Mouse (Mus musculus) neural tube, embryonic 11.5 days (tissue): Measurements from ENCODE around the gene Alox5ap. TPM values are rescaled to one million over a fixed set of nuclear protein-coding genes. Genes with fewer than 3 reads are reported as not detected.

Experiments used
- ATAC-seq: fragments of 200-750 bp; cut with Nextera tagmentation; 2 replicates; pipeline ENCODE4 v1.8.0; 2017; ENCODE audit warnings: moderate number of reproducible peaks, mild to moderate bottlenecking, moderate TSS enrichment, moderate library complexity; ENCODE audit not compliant: insufficient read depth, low FRiP score, low TSS enrichment
- DNase-seq: peaks from one replicate; pipeline ENCODE4 v3.0.0-alpha.2; 2015; ENCODE audit warnings: low spot score
- H3K27ac ChIP-seq: fragments of 300-500 bp; sonication (generic); 2 replicates; pipeline ENCODE4 v1.5.1; 2014; ENCODE audit warnings: low read depth, mild to moderate bottlenecking, low read length
- H3K27me3 ChIP-seq: fragments of 300-500 bp; sonication (generic); 2 replicates; pipeline ENCODE4 v1.6.1; 2014; ENCODE audit warnings: mild to moderate bottlenecking, low read length, mixed read lengths; ENCODE audit not compliant: control insufficient read depth, insufficient read depth
- H3K36me3 ChIP-seq: fragments of 300-500 bp; sonication (generic); 2 replicates; pipeline ENCODE4 v1.6.1; 2014; ENCODE audit warnings: mild to moderate bottlenecking, low read length, moderate library complexity, mixed read lengths; ENCODE audit not compliant: control insufficient read depth, insufficient read depth
- H3K4me1 ChIP-seq: fragments of 300-500 bp; sonication (generic); 2 replicates; pipeline ENCODE4 v1.6.1; 2014; ENCODE audit warnings: low read length, mixed read lengths; ENCODE audit not compliant: control insufficient read depth, insufficient read depth
- H3K4me2 ChIP-seq: fragments of 300-500 bp; sonication (generic); 2 replicates; pipeline ENCODE4 v1.6.1; 2014; ENCODE audit warnings: low read depth, mild to moderate bottlenecking, moderate library complexity
- H3K4me3 ChIP-seq: fragments of 300-500 bp; sonication (generic); 2 replicates; pipeline ENCODE4 v1.5.1; 2014; ENCODE audit warnings: low read depth, low read length
- H3K9ac ChIP-seq: fragments of 300-500 bp; sonication (generic); 2 replicates; pipeline ENCODE4 v1.6.1; 2014; ENCODE audit warnings: mild to moderate bottlenecking, low read length
- H3K9me3 ChIP-seq: fragments of 300-500 bp; sonication (generic); 2 replicates; pipeline ENCODE4 v1.6.1; 2016; ENCODE audit warnings: low read length; ENCODE audit not compliant: control insufficient read depth
- WGBS: fragments of 180-500 bp; shearing (Covaris S2); extraction: QIAGEN DNeasy Blood & Tissue Kit; methylation state at CpG from one replicate; pipeline ENCODE4 v1.1.7; 2014; 5-methylcytosine and 5-hydroxymethylcytosine counted together
- polyA plus RNA-seq: library from polyadenylated mRNA; unstranded; fragments of >200 nt; fragmentation: Nextera tagmentation; extraction: Ambion mirVana; gene quantifications from 2 replicates; pipeline ENCODE4 v1.2.1, GENCODE M21; 2014

The Alox5ap gene
- polyA plus RNA-seq, 1 experiment from 2014 or later = 6.0 TPM

DNA sequence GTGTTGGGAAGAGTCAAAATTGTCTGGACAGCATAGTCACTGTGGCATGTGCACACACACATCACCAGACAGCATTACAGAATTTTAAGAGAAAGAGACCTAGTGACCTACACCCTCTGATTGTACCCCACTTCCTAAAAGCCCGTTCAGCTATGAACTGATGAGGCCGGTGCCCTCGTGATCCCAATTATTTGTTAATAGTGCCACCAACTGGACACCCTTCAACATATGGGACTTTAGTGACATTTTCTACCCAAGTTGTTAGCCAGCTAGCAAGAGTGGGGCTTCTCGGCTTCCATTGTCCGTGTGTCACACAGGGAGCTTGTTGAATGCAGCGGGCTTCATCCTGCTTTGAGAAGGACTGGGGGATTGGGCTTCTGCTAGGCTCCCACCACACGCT lies 21.5 kb downstream of the Alox5ap start:
- H3K9me3 ChIP-seq = no peaks in the 10 kb centered on the region
- WGBS = 62% methylated on average over 7 of the region's 7 CpGs
- no peak for ATAC-seq

DNA sequence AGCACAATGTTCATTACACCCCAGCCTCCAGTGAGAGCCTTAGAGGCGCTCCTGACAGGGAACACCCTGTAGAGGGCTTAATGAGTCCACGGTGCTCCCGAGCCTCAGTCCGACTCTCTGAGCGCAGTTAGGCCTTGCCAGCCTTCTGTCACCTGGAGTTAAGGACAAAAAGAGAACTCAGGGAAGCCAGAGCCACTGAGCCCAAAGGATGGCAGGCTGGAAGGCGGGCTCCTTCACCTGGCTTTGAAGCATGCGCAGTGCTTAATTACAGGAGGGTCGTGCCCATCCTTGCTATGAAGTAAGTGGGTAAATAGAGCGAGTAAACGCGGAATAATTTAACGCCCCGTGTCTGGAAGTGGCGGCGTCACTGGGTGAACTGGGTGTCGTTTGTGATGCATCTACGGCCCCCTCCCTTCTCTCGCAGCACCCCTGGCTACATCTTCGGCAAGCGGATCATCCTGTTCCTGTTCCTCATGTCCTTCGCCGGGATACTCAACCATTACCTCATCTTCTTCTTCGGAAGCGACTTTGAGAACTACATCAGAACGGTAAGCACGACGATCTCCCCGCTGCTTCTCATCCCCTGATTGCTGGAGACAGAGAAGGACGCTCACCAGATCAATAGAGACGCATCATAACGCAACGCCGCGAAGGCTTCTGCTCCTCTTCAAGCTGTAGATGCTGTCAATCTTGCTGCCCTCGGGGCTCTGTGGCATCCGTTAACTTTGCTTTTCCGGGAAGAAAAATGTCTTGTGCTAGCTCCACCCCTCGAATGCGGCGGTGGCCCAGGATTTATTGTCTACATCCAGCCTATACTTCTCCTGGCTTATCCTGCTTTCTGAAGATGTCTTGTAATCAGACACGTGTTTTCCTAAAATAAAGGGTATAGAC lies 22.8 kb downstream of the Alox5ap start:
- DNase-seq (peak; percentile 28), ATAC-seq (no peak)

More for the DNA sequence above, 21.5 kb downstream of the Alox5ap start:
- no peak overlapping the region for H3K9ac ChIP-seq
- DNase-seq = no peak
- no peaks in the 10 kb centered on the region for H3K36me3 ChIP-seq
- no peak overlapping the region for H3K4me3 ChIP-seq
- no peak overlapping the region for H3K4me2 ChIP-seq
- no peaks in the 10 kb centered on the region for H3K4me1 ChIP-seq
- H3K27ac ChIP-seq = no peak overlapping the region
- no peaks in the 10 kb centered on the region for H3K27me3 ChIP-seq

DNA sequence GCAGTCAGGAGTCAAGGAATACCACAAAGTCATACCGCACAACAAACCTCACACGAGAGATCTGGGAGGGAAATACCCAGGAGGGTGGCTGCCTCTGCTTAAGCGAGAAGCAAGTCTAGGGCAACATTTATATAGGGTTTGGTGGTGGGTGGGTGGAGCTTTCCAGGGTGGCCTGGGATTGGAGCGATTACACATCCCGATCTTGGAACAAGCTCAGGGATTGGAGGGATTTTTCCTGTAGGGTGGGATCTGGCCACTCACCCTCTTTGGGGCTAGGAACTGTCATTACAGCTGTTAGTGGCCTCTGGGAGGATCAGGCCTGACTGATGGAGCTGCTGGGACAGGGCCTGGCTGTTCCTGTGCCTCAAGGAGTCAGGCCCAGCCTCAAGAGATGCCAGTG lies 26.7 kb downstream of the Alox5ap start:
- Histone ChIP-seq H3K4me3 (no peak overlapping the region), H3K36me3 (no peaks in the 10 kb centered on the region), H3K4me1 (no peaks in the 10 kb centered on the region), H3K27me3 (no peaks in the 10 kb centered on the region), H3K9ac (no peak overlapping the region), H3K9me3 (no peaks in the 10 kb centered on the region), H3K4me2 (no peak overlapping the region), H3K27ac (no peak overlapping the region)
- no peak for ATAC-seq
- no peak for DNase-seq
- WGBS = 83% methylated on average over 5 of the region's 5 CpGs

More for the DNA sequence above, 22.8 kb downstream of the Alox5ap start:
- Histone ChIP-seq H3K9me3 (no peaks in the 10 kb centered on the region), H3K9ac (peak overlapping the region; percentile 47), H3K4me3 (peak overlapping the region; percentile 25), H3K27ac (no peak overlapping the region), H3K36me3 (no peaks in the 10 kb centered on the region), H3K27me3 (no peaks in the 10 kb centered on the region), H3K4me1 (no peaks in the 10 kb centered on the region), H3K4me2 (peak overlapping the region; percentile 53)
- WGBS = 27% methylated on average over 41 of the region's 41 CpGs

DNA sequence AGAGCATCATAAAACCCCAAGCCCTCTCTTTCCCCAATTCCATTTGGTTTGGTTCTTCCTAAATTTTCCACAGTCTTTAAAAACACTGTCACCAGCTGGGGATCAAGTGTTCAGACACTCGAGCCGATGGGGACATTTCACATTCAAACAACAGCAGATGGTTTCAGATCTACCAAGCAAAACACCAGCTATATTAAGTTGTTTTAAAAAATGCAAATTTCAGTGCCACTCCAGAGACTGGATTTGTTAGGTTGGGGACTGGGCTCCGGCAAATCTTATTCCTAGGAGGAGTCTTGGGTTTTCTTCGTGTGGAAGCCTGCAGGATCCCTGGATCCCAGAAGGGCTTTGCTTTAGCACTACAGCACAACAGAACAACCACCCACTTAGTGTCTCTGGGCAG lies 28.5 kb downstream of the Alox5ap start:
- no peaks in the 10 kb centered on the region for H3K36me3 ChIP-seq
- no peak overlapping the region for H3K4me2 ChIP-seq
- no peak for DNase-seq
- no peaks in the 10 kb centered on the region for H3K27me3 ChIP-seq
- no peaks in the 10 kb centered on the region for H3K4me1 ChIP-seq
- H3K9ac ChIP-seq = no peak overlapping the region
- ATAC-seq = no peak
- no peak overlapping the region for H3K27ac ChIP-seq
- H3K9me3 ChIP-seq = no peaks in the 10 kb centered on the region
- no peak overlapping the region for H3K4me3 ChIP-seq
- 85% methylated on average over 4 of the region's 4 CpGs for WGBS

DNA sequence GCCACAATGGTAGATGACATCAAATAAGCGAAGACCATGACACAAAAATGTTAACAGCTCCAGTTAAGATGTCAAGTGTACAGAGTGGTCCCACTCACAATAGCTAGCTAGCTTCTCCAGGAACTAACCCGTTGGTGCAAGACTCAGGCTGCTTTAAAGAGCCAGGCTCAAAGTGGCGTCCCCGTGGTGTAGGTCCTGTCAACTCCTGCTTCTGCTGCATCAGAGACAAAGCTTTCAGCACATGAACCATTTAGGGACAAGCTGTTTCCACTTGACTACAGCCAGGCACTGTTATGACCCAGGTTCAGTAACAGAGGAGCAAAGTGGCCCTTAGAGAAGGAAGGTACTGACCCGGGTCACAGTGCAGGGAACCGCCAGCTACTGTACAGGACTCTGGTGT lies 32.2 kb downstream of the Alox5ap start:
- Histone ChIP-seq H3K4me3 (no peak overlapping the region), H3K9ac (no peak overlapping the region)

DNA sequence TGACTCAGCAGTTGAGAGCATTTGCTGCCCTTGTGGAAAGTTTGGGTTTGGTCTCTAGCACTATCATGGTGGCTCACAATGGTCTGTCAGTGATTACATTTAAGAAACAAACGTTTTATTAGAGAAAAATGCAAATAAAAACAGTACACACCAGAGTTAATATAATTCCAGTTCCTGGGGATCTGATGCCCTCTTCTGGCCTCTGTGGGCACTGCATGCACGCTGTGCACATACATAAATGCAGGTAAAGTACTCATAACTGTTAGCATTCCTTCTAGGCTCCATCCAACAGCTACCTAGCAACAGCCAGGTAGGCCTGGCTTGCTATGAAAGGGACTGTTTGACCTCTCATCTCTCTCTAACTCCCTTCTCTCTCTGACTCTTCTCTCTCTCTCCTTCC lies 32.9 kb downstream of the Alox5ap start:
- Histone ChIP-seq H3K4me1 (no peaks in the 10 kb centered on the region), H3K36me3 (no peaks in the 10 kb centered on the region), H3K9ac (no peak overlapping the region), H3K9me3 (no peaks in the 10 kb centered on the region), H3K27me3 (no peaks in the 10 kb centered on the region), H3K4me3 (no peak overlapping the region), H3K4me2 (no peak overlapping the region), H3K27ac (no peak overlapping the region)
- WGBS = 58% methylated on average over 2 of the region's 2 CpGs
- DNase-seq (no peak), ATAC-seq (no peak)

More for the DNA sequence above, 32.2 kb downstream of the Alox5ap start:
- no peak overlapping the region for H3K27ac ChIP-seq
- WGBS = 92% methylated on average over 6 of the region's 6 CpGs
- no peak for DNase-seq
- no peak overlapping the region for H3K4me2 ChIP-seq
- H3K9me3 ChIP-seq = no peaks in the 10 kb centered on the region
- H3K27me3 ChIP-seq = no peaks in the 10 kb centered on the region
- no peaks in the 10 kb centered on the region for H3K36me3 ChIP-seq
- no peaks in the 10 kb centered on the region for H3K4me1 ChIP-seq
- ATAC-seq = no peak

DNA sequence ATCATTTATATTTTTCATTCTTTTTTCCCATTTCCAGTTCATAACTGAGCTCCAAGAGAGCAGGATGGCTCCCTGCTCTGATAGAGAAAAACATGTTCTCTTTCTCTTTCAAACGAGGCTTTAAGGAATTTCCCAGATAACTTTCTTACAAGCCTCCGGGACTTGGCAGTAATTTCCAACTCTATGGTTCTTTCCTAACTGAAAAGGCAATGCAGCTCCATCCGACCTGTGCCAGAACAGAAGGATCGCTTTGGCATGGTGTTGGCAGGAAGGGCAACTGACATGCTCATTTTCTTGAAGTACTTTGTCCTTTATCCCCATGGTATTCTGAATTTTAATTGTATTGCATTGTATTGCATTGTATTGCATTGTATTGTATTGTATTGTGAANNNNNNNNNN lies 33.7 kb downstream of the Alox5ap start:
- Histone ChIP-seq H3K27me3 (no peaks in the 10 kb centered on the region), H3K27ac (no peak overlapping the region), H3K9me3 (no peaks in the 10 kb centered on the region), H3K36me3 (no peaks in the 10 kb centered on the region), H3K4me1 (no peaks in the 10 kb centered on the region), H3K9ac (no peak overlapping the region), H3K4me3 (no peak overlapping the region), H3K4me2 (no peak overlapping the region)
- WGBS = 72% methylated on average over 4 of the region's 4 CpGs
- DNase-seq (no peak), ATAC-seq (no peak)

DNA sequence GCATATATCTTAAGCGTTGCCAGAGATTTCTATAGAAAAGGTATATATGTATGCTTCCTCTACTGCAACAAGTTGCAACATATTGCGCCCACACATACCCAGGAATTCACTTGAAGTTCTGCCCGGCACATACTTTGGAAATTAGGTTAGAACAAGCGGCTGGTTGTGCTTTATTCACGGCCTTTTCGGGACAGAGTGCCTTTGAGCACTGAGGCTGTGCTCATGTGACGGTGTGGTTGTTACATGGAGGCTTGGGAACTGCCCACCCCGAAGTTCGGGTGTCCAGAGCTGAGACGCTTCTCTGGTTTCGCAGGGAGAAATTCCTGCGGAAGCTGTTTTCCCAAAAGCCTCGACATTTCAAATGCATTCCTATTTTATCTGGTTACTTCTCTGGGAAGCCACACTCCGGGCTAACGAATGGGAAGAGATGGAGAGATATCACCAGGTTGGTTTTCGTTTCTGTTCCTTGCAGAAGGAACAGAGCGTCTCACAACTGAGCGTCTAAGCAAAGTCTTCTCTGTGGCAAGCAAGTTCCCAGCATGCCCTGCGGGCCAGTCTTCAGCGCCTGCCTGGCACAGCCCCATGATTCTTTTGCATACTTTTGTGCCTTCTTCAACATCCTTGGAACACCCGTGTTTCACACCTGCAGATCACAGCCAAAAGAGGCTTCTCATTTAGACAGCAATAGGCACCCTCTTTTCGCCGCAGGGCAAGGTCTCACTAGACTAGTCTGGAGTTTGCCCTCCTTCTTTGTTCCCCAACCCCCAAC lies 48.5 kb downstream of the Alox5ap start:
- DNase-seq = no peak
- Histone ChIP-seq H3K4me1 (peaks cover 4% of the 10 kb centered on the region), H3K36me3 (no peaks in the 10 kb centered on the region), H3K9me3 (no peaks in the 10 kb centered on the region), H3K27ac (no peak overlapping the region), H3K9ac (no peak overlapping the region), H3K4me3 (no peak overlapping the region), H3K4me2 (no peak overlapping the region), H3K27me3 (no peaks in the 10 kb centered on the region)
- no peak for ATAC-seq
- WGBS = 68% methylated on average over 23 of the region's 23 CpGs
